Mouse (Mus musculus): ENCODE data around the gene Neb. TPM values are rescaled to one million over a fixed set of nuclear protein-coding genes. Genes with fewer than 3 reads are reported as not detected.

Gene Neb
- 1 to 10 TPM; 5.7 to 7.3 TPM for total RNA-seq (2021)
- long read RNA-seq, experiment 1, partial matches to known transcripts = 1 of 1 reads
- long read RNA-seq, experiment 1, other reads (novel, unspliced or antisense) = 0 of 1 reads
- long read RNA-seq, experiment 2 = 0 reads

- peak; percentile 30 to 39 for DNase-seq
These were observed at the start of gene Neb for GRCm38 (mm10) chr2:52378448-52378804. Gene Neb (minus strand): TSS chr2:52378474.

- no peak for DNase-seq
These were observed 49.1 kb upstream of the Neb start for GRCm38 (mm10) chr2:52427383-52427782.

GRCm38 (mm10) chr2:52426041-52426440 lies 47.8 kb upstream of the Neb start:
- DNase-seq = no peak

- DNase-seq = no peak
These were observed 47.2 kb upstream of the Neb start for GRCm38 (mm10) chr2:52425523-52425795.

GRCm38 (mm10) chr2:52424747-52425522 lies 46.7 kb upstream of the Neb start, which contains the start of gene Arl5a:
Gene Arl5a (minus strand): TSS chr2:52424901.
- DNase-seq = peak; percentile 95 to 96

GRCm38 (mm10) chr2:52424248-52424728 lies 46.0 kb upstream of the Neb start:
- DNase-seq = peak in 1 of 2 experiments; percentile 75

- DNase-seq = no peak
These were observed 45.5 kb upstream of the Neb start for GRCm38 (mm10) chr2:52423611-52424247.

- DNase-seq = no peak
These were observed 44.8 kb upstream of the Neb start for GRCm38 (mm10) chr2:52422871-52423610.

GRCm38 (mm10) chr2:52421197-52421596 lies 42.9 kb upstream of the Neb start:
- DNase-seq = no peak

GRCm38 (mm10) chr2:52420001-52420710 lies 41.9 kb upstream of the Neb start:
- no peak for DNase-seq

- no peak for DNase-seq
These were observed 41.0 kb upstream of the Neb start for GRCm38 (mm10) chr2:52419295-52419694.

- DNase-seq = no peak
These were observed 34.3 kb upstream of the Neb start for GRCm38 (mm10) chr2:52412524-52413037.

GRCm38 (mm10) chr2:52406480-52406879 lies 28.2 kb upstream of the Neb start:
- DNase-seq = no peak

- DNase-seq = no peak
These were observed 27.0 kb upstream of the Neb start for GRCm38 (mm10) chr2:52405238-52405637.

GRCm38 (mm10) chr2:52394529-52394928 lies 16.3 kb upstream of the Neb start:
- no peak for DNase-seq

GRCm38 (mm10) chr2:52390415-52390975 lies 12.2 kb upstream of the Neb start:
- no peak for DNase-seq

- DNase-seq = no peak
These were observed 11.7 kb upstream of the Neb start for GRCm38 (mm10) chr2:52389975-52390374.

- DNase-seq = no peak
These were observed 8.2 kb upstream of the Neb start for GRCm38 (mm10) chr2:52386451-52386850.

- DNase-seq = peak; percentile 18 to 29
These were observed 7.8 kb upstream of the Neb start for GRCm38 (mm10) chr2:52386037-52386436.

- no peak for DNase-seq
These were observed 581 bp upstream of the Neb start for GRCm38 (mm10) chr2:52378848-52379261.

- DNase-seq = no peak
These were observed 397 bp downstream of the Neb start for GRCm38 (mm10) chr2:52377706-52378447.
